Mouse (Mus musculus): ENCODE measurements around the gene Wdr54. TPM values are rescaled to one million over a fixed set of nuclear protein-coding genes. Genes with fewer than 3 reads are reported as not detected.

Wdr54 gene
- 1 to 10 TPM; 1.1 to 1.8 TPM for total RNA-seq (2023)

GRCm38 (mm10) chr6:83156259-83156684 lies at the start of gene Wdr54, which contains the start of gene 1700003E16Rik:
Gene Wdr54, minus strand, starts transcription at chr6:83156397.
Gene 1700003E16Rik, plus strand, starts transcription at chr6:83156404.

GRCm38 (mm10) chr6:83165607-83166242 lies 9.5 kb upstream of the Wdr54 start, which contains the start of gene Dctn1:
Gene Dctn1, plus strand, starts transcription at chr6:83165920.

DNA sequence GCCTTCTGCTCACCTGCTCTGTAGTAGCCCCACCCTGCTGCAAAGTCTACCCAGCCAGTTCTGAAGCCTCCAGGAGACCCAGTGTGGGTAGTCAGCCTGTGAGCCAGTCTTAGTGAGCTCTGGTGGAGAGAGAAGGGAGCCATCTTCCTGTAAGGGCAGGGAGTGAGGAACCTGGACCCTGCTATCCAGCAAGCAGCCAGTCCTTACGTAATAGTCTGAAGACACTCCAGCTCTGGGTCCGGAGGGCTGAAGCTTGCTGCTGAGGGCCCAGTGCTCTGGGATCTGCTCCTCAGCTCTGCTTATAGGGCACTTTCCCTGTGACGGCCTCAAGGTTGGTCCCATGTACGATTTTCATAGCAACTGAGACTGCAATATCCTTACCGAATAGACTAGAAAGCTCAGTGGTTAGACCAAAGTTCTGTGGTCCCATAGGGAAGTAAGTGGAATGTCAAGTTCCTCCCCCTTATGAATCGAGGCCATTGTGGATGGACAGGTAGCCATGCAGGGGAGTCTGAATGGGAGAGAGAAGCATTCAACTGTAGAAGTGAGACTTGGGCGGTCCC lies 21.2 kb downstream of the Wdr54 start, which contains the start of gene Rtkn:
TSS of gene Rtkn (plus strand) at position 513 of the 563 bp plus-strand sequence.

DNA sequence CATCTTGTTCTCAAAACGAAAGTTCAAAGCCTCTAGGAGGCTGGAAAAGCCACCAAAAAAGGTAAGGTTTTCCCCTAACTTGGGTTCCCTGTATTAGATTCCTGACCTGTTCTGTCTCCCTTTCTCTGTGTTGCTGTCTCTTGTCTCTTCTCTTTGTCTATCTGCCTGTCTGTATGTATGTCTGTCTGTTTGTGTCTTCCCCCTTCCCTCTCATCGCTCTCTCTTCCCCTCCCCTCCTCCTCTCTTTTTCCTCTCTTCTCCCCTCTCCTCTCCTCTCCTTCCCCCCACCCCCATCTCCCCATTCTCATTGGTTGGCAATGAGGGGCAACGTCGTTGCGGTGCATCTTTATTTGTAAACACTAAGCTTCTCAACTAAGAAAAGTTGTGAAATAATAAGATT lies 30.9 kb downstream of the Wdr54 start, which contains the start of gene Ino80b:
TSS of gene Ino80b (minus strand) at position 101 of the 400 bp plus-strand sequence.

DNA sequence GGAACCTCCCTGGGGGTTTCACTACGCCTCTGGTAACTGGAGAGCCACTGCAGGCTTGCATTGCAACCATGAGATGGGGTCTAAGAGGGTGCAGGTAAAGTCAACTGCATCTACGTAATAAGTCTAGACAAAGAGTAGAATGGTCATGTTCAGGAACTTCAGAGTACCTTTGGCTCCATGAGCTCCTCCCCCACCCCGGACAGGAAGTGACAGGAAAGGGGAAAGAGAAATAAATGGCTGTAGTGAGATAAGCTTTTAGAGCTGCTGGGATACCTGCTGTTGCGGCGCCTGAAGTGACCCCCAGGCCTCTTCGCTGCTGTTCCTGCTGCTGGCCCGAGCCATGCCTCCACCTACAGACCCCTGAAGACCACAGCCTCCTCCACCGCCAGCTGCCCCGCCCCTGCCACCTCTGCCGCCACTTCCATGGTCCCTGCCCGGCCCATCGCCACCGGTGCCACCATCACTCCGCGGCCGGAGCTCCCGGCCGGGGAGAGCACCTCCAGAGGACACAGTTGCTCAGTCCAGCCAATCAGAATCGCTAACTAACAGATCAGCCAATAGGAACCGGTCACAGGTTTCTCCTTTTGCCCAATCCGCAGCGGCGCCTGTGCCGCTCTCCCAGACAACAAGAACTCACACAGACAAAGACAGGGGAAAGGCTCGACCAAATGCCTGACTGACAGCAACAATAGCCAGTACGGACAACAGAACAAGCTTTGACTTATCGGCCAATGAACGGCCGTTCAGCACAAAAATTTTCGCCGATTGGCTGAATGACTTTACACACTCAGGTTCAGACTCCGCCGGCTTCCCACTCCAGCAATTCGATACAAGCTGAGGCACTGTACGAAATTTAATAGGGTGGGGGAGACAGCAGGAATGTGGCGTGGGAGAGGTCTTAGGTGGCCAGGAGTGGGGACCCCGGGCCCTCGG lies 35.0 kb downstream of the Wdr54 start, which contains the start of gene Wbp1:
TSS of gene Wbp1 (minus strand) at position 630 of the 933 bp plus-strand sequence.

DNA sequence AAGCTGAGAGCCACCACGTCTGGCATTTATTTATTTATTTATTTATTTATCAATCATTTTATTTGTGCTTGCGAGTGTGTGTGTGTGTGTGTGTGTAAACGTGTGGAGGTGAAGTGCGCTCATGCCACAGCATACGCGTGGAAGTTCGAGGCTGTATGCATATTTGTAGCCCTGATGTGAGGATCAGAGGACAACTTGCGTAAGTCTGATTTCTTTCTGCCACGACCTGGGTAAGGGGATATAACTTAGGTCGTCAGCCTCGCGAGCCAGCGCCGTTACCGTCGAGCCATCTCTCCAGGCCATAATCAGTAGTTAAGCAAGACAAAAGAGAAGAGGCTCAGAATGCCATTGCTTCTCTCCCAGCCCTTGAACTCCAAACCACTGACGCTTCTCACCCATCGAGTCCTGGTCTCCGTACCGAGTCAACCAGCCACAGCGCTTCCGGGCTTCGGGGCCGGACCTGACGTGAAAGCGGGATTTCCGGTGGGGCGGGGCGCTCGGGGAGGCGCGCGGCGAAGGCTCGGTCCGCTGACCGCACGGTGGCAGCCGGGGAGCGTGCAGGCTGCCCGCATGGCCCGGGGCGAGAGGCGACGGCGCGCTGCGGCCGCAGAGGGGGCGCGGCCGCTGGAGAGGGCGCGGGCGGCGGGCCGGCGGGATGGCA lies 41.1 kb downstream of the Wdr54 start, which contains the start of gene Mogs:
TSS of gene Mogs (plus strand) at position 486 of the 661 bp plus-strand sequence.

GRCm38 (mm10) chr6:83108762-83109668 lies 47.2 kb downstream of the Wdr54 start, which contains the start of gene Mrpl53:
Gene Mrpl53, plus strand, starts transcription at chr6:83109040.

GRCm38 (mm10) chr6:83101316-83101687 lies 54.9 kb downstream of the Wdr54 start, which contains the start of the genes Ccdc142 and Gm42688:
Gene Ccdc142, plus strand, starts transcription at chr6:83101601.
Gene Gm42688, plus strand, starts transcription at chr6:83101617.

Other genes with a start within 250 kb of the Wdr54 start
- gene Sema4f, start 216.6 kb downstream of the Wdr54 start, total RNA-seq (2023), result 1 to 10 TPM; 1.3 to 1.8 TPM
- 1 to 10 TPM; 2.0 to 5.9 TPM for gene M1ap, start 209.5 kb downstream of the Wdr54 start, total RNA-seq (2023)
- 10 to 100 TPM; 36.2 to 38.6 TPM for gene Dok1, start 122.9 kb downstream of the Wdr54 start, total RNA-seq (2023)
- gene Loxl3, start 122.2 kb downstream of the Wdr54 start, total RNA-seq (2023), result 1 to 10 TPM in 1 of 2 experiments, under 1 TPM in 1; 0.55 to 1.2 TPM
- 100 to 1,000 TPM; 363 to 400 TPM for gene Aup1, start 101.9 kb downstream of the Wdr54 start, total RNA-seq (2023)
- 10 to 100 TPM; 51.1 to 60.0 TPM for gene Htra2, start 101.1 kb downstream of the Wdr54 start, total RNA-seq (2023)
- 1 to 10 TPM; 8.8 to 9.3 TPM for gene Dqx1, start 98.6 kb downstream of the Wdr54 start, total RNA-seq (2023)
- gene Tlx2, start 86.1 kb downstream of the Wdr54 start, total RNA-seq (2023), result not detected
- gene Pcgf1, start 78.5 kb downstream of the Wdr54 start, total RNA-seq (2023), result 10 to 100 TPM; 20.2 to 26.1 TPM
- under 1 TPM in 1 of 2 experiments, not detected in 1; 0.70 TPM for gene Lbx2, start 70.0 kb downstream of the Wdr54 start, total RNA-seq (2023)
- gene Ccdc142, start 54.8 kb downstream of the Wdr54 start, total RNA-seq (2023), result 10 to 100 TPM; 19.5 to 25.7 TPM
- 10 to 100 TPM; 13.5 to 17.0 TPM for gene Gm42688, start 54.8 kb downstream of the Wdr54 start, total RNA-seq (2023)
- gene Mrpl53, start 47.4 kb downstream of the Wdr54 start, total RNA-seq (2023), result 10 to 100 TPM; 29.8 to 35.3 TPM
- 10 to 100 TPM; 37.3 to 49.6 TPM for gene Mogs, start 40.9 kb downstream of the Wdr54 start, total RNA-seq (2023)
- 10 to 100 TPM; 46.4 to 46.7 TPM for gene Wbp1, start 34.8 kb downstream of the Wdr54 start, total RNA-seq (2023)
- 10 to 100 TPM; 35.6 to 40.9 TPM for gene Ino80b, start 31.0 kb downstream of the Wdr54 start, total RNA-seq (2023)
- gene Rtkn, start 20.9 kb downstream of the Wdr54 start, total RNA-seq (2023), result not detected
- gene 1700003E16Rik, start within 50 bp of the Wdr54 start, total RNA-seq (2023), result not detected
- gene Dctn1, start 9.5 kb upstream of the Wdr54 start, total RNA-seq (2023), result 100 to 1,000 TPM; 113 to 115 TPM
- not detected for gene Slc4a5, start 63.4 kb upstream of the Wdr54 start, total RNA-seq (2023)
- 10 to 100 TPM; 12.7 to 14.5 TPM for gene Mthfd2, start 169.5 kb upstream of the Wdr54 start, total RNA-seq (2023)
- 100 to 1,000 TPM; 153 to 161 TPM for gene Mob1a, start 169.6 kb upstream of the Wdr54 start, total RNA-seq (2023)
- 10 to 100 TPM; 26.0 to 34.8 TPM for gene Bola3, start 192.8 kb upstream of the Wdr54 start, total RNA-seq (2023)

Measured in B cell, adult 67 days (primary cell).